In genomic region chr5:35525469-35526123, GRCm38 (mm10) we compare ENCODE assay signal across 8 mouse cellular contexts. TPM values are rescaled to one million over a fixed set of nuclear protein-coding genes. Genes with fewer than 3 reads are reported as not detected.
DNase-seq lines count a peak whose midpoint lies in the region; ATAC-seq and TF ChIP-seq lines count a peak whose summit lies in the region.

TSS of gene Cpz (minus strand) at chr5:35525698.

- DNase-seq in gastrocnemius, postnatal 10 days: peak; percentile 53
- no peak for DNase-seq in gastrocnemius, adult 18-20 months (ENCODE audit: low spot score)
- peak; percentile 89 for DNase-seq in ES-CJ7 (ENCODE audit: low read depth, low spot score)
- peak; percentile 79 to 86 for DNase-seq in kidney, postnatal 4 days
- DNase-seq in cerebellum, adult 2 months: no peak
- no peak for DNase-seq in frontal cortex, adult 2 months (ENCODE audit: extremely low spot score in 1 of 2, low spot score in 1 of 2)

- H3K27ac ChIP-seq in forebrain, embryonic 12.5 days: no peak within 1 kb of the TSS
- H3K27ac ChIP-seq in neural tube, embryonic 12.5 days: no peak within 1 kb of the TSS
- no peak within 1 kb of the TSS for H3K27ac ChIP-seq in cerebellum, adult 2 months (ENCODE audit: insufficient read depth, low read length)

- H3K4me3 ChIP-seq in forebrain, embryonic 12.5 days (replicated peaks): peak within 1 kb of the TSS; percentile 29
- peak within 1 kb of the TSS; percentile 30 for H3K4me3 ChIP-seq in neural tube, embryonic 12.5 days
- H3K4me3 ChIP-seq in cerebellum, adult 2 months (replicated peaks; ENCODE audit: insufficient read depth, low read depth, low read length): no peak within 1 kb of the TSS

- peak; percentile 82 for ATAC-seq in forebrain, embryonic 12.5 days (ENCODE audit: low FRiP score)
- peak; percentile 81 for ATAC-seq in neural tube, embryonic 12.5 days (ENCODE audit: low FRiP score, low read depth)

- no peak for TF ChIP-seq CTCF in cerebellum, adult 2 months (IDR thresholded peaks at IDR 0.05; ENCODE audit: borderline replicate concordance, insufficient read depth, low read depth, low read length)

- H3K4me1 ChIP-seq in forebrain, embryonic 12.5 days: peaks cover 22% of the 10 kb centered on the region
- H3K4me1 ChIP-seq in neural tube, embryonic 12.5 days: peaks cover 18% of the 10 kb centered on the region
- H3K4me1 ChIP-seq in cerebellum, adult 2 months (ENCODE audit: control insufficient read depth, insufficient read depth, low read length): no peaks in the 10 kb centered on the region

- peaks cover 46% of the 10 kb centered on the region for H3K27me3 ChIP-seq in forebrain, embryonic 12.5 days
- peaks cover 27% of the 10 kb centered on the region for H3K27me3 ChIP-seq in neural tube, embryonic 12.5 days (replicated peaks)
- H3K27me3 ChIP-seq in cerebellum, adult 2 months (ENCODE audit: control insufficient read depth, insufficient read depth, low read length): no peaks in the 10 kb centered on the region

- H3K4me2 ChIP-seq in forebrain, embryonic 12.5 days: peak within 1 kb of the TSS; percentile 57
- H3K4me2 ChIP-seq in neural tube, embryonic 12.5 days (replicated peaks): peak within 1 kb of the TSS; percentile 66

- TF ChIP-seq POLR2A in cerebellum, adult 2 months (IDR thresholded peaks at IDR 0.05; ENCODE audit: borderline replicate concordance, insufficient read depth, low read length): no peak

- H3K36me3 ChIP-seq in forebrain, embryonic 12.5 days (replicated peaks): no peaks in the 10 kb centered on the region
- no peaks in the 10 kb centered on the region for H3K36me3 ChIP-seq in neural tube, embryonic 12.5 days

- H3K9me3 ChIP-seq in forebrain, embryonic 12.5 days: no peaks in the 10 kb centered on the region
- H3K9me3 ChIP-seq in neural tube, embryonic 12.5 days: no peaks in the 10 kb centered on the region

- peak within 1 kb of the TSS; percentile 44 for H3K9ac ChIP-seq in forebrain, embryonic 12.5 days
- H3K9ac ChIP-seq in neural tube, embryonic 12.5 days: peak within 1 kb of the TSS; percentile 54; the same call in 1 of the 2 replicates

- 1% methylated on average over 29 of the region's 29 CpGs for WGBS in forebrain, embryonic 12.5 days
- WGBS in neural tube, embryonic 12.5 days: 3% methylated on average over 29 of the region's 29 CpGs
- 5% methylated on average over 29 of the region's 29 CpGs for WGBS in cerebellum, adult 2 months

RNA-seq across cellular contexts. Expression of gene Cpz, which starts in this region (rescaled TPM):
- 10 to 100 TPM; 18.3 to 26.3 TPM for total RNA-seq in gastrocnemius, postnatal 10 days (2021)
- under 1 TPM in 1 of 2 experiments, not detected in 1; 0.12 TPM for total RNA-seq in gastrocnemius, adult 18-20 months (2021)
- polyA plus RNA-seq in forebrain, embryonic 12.5 days (2016; fragmentation: Nextera tagmentation; extraction: Ambion mirVana): 1.7 and 3.0 TPM in 2 replicates
- 3.2 and 4.1 TPM in 2 replicates for polyA plus RNA-seq in neural tube, embryonic 12.5 days (2016; fragmentation: Nextera tagmentation; extraction: Ambion mirVana)
- 0.36 and 0.57 TPM in 2 replicates for polyA plus RNA-seq in cerebellum, adult 2 months (2012; rRNA removed)
- polyA plus RNA-seq in frontal cortex, adult 2 months (2012; rRNA removed): 0.42 and 0.64 TPM in 2 replicates

Comparison
In these comparisons a context has a peak if more than half of its experiments do, and no peak if none do; other contexts are left out.
1. RNA of gene Cpz (total RNA-seq): 18.3 to 26.3 TPM in gastrocnemius, postnatal 10 days; 0.12 TPM in gastrocnemius, adult 18-20 months; every median in the first group is over 10 times any median in the second.
2. DNase-seq: peak in gastrocnemius, postnatal 10 days (single experiment), ES-CJ7 (single experiment) and kidney, postnatal 4 days (2 of 2); none in gastrocnemius, adult 18-20 months (single experiment), cerebellum, adult 2 months (0 of 2) and frontal cortex, adult 2 months (0 of 2).